Mouse (Mus musculus) intestine, embryonic 15.5 days (tissue): ENCODE measurements around the gene Tmco4. TPM values are rescaled to one million over a fixed set of nuclear protein-coding genes. Genes with fewer than 3 reads are reported as not detected.

Source experiments
- ATAC-seq: fragments of 200-750 bp; cut with Nextera tagmentation; 2 replicates; pipeline ENCODE4 v1.8.0; 2017; ENCODE audit warnings: moderate TSS enrichment, moderate library complexity
- H3K27ac ChIP-seq: fragments of 300-500 bp; sonication (generic); 2 replicates; pipeline ENCODE4 v1.5.1; 2015; ENCODE audit warnings: mild to moderate bottlenecking, inconsistent platforms
- H3K27me3 ChIP-seq: fragments of 300-500 bp; sonication (generic); replicated peaks from 2 replicates; pipeline ENCODE4 v1.6.1; 2015; ENCODE audit warnings: inconsistent platforms
- H3K36me3 ChIP-seq: fragments of 300-500 bp; sonication (generic); 2 replicates; pipeline ENCODE4 v1.6.1; 2015; ENCODE audit warnings: inconsistent platforms
- H3K4me1 ChIP-seq: fragments of 300-500 bp; sonication (generic); replicated peaks from 2 replicates; pipeline ENCODE4 v1.6.1; 2015; ENCODE audit warnings: inconsistent platforms
- H3K4me2 ChIP-seq: fragments of 300-500 bp; sonication (generic); replicated peaks from 2 replicates; pipeline ENCODE4 v1.6.1; 2015; ENCODE audit warnings: mild to moderate bottlenecking, inconsistent platforms
- H3K4me3 ChIP-seq: fragments of 300-500 bp; sonication (generic); replicated peaks from 2 replicates; pipeline ENCODE4 v1.5.1; 2015; ENCODE audit warnings: inconsistent platforms
- H3K9ac ChIP-seq: fragments of 300-500 bp; sonication (generic); 2 replicates; pipeline ENCODE4 v1.6.1; 2015; ENCODE audit warnings: inconsistent platforms
- H3K9me3 ChIP-seq: fragments of 300-500 bp; sonication (generic); 2 replicates; pipeline ENCODE4 v1.6.1; 2016; ENCODE audit warnings: inconsistent platforms
- WGBS: fragments of 180-500 bp; shearing (Covaris S2); methylation state at CpG from one replicate; pipeline ENCODE4 v1.1.7; 2015; 5-methylcytosine and 5-hydroxymethylcytosine counted together
- polyA plus RNA-seq: library from polyadenylated mRNA; unstranded; fragments of >200 nt; fragmentation: Nextera tagmentation; extraction: Ambion mirVana; gene quantifications from 2 replicates; pipeline ENCODE4 v1.2.1, GENCODE M21; 2015

Gene Tmco4
- polyA plus RNA-seq, 1 experiment from 2014 or later: 14.1 TPM

DNA sequence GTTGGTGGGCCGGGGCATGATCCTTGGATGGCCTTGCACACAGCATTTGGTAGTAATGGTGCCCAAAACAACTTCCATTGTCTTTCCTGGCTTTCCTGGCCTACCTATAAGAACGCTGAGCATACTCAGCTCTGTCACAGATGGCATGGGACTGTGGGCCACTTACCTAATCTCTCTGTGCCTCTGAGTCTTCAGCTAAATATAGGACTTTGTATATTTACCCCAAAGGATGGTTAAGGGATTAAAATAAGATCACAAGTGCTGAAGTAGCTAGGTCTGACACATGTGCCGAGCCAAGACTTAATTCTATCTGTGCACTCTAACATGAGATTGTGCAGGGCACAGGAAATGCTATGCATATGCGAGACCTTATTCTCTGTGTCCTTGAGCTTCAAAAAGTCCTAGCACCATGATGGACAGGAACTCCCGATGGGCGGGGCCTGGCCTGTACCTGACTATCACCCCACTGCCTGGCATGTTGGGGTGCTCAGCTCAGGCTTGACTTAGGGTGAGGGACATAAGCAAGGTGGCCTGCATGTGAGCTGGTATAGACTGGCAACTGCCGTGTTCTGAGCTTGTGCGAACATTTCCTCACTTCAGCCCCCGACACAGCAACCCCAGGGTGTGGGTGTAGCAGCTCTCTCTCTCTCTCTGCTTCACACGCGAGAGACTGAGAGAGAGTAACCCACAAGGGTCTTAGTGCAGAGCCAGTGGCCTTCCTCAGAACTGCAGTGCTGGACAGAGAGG, 60.7 kb downstream of the Tmco4 start:
- Histone ChIP-seq H3K4me2 (no peak overlapping the region), H3K4me1 (peaks cover 7% of the 10 kb centered on the region), H3K4me3 (no peak overlapping the region), H3K36me3 (no peaks in the 10 kb centered on the region), H3K27me3 (no peaks in the 10 kb centered on the region), H3K9me3 (no peaks in the 10 kb centered on the region), H3K27ac (no peak overlapping the region), H3K9ac (no peak overlapping the region)
- no peak for ATAC-seq
- 80% methylated on average over 11 of the region's 11 CpGs for WGBS

DNA sequence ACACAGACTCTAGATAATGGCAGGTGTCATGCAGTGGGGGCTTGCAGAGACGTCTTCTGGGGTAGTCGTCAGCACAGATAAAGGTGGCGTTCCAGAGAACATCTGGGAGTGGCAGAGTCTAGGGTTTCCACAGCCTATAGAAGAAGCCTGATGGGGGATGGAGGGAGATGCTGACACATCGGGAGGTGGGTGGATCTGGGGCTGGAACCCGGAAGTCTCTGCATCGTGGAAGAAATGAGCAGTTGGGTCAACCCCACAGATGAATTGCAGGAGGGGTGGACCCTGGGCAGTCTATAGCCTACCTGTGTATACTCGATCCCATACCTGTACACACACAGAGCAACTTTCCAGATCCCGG, 61.3 kb downstream of the Tmco4 start:
- H3K4me1 ChIP-seq: peaks cover 8% of the 10 kb centered on the region
- 0 out of 2 replicates have a peak, but pooled peaks have one; percentile 10 for ATAC-seq
- no peaks in the 10 kb centered on the region for H3K36me3 ChIP-seq
- no peak overlapping the region for H3K4me2 ChIP-seq
- 79% methylated on average over 8 of the region's 8 CpGs for WGBS
- no peaks in the 10 kb centered on the region for H3K27me3 ChIP-seq
- no peak overlapping the region for H3K27ac ChIP-seq
- H3K4me3 ChIP-seq: no peak overlapping the region
- no peaks in the 10 kb centered on the region for H3K9me3 ChIP-seq
- no peak overlapping the region for H3K9ac ChIP-seq

DNA sequence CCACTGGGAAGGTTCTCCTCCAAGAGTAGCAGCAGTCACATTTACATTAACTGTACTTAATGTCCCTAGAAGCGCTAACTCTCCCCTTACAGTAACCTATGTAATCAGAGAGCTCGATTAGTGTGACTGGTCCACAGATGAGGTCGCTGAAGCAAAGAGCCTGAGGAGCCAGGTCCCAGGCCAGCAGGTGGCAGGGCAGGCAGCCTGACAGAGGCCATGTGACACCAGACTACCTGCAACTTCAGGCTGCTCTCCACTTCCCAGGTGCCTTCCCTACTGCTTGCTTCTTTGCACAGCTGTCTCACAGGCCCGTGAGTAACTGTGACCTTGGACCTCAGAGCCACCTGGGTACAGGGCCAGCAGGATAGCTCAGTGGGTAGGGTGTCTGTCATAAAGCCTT, 61.9 kb downstream of the Tmco4 start:
- no peak overlapping the region for H3K4me3 ChIP-seq
- H3K9me3 ChIP-seq: no peaks in the 10 kb centered on the region
- no peak overlapping the region for H3K4me2 ChIP-seq
- WGBS: 38% methylated on average over 4 of the region's 4 CpGs
- no peak overlapping the region for H3K9ac ChIP-seq
- H3K36me3 ChIP-seq: no peaks in the 10 kb centered on the region
- H3K4me1 ChIP-seq: peaks cover 8% of the 10 kb centered on the region
- no peak overlapping the region for H3K27ac ChIP-seq
- peak; percentile 40 for ATAC-seq
- no peaks in the 10 kb centered on the region for H3K27me3 ChIP-seq

DNA sequence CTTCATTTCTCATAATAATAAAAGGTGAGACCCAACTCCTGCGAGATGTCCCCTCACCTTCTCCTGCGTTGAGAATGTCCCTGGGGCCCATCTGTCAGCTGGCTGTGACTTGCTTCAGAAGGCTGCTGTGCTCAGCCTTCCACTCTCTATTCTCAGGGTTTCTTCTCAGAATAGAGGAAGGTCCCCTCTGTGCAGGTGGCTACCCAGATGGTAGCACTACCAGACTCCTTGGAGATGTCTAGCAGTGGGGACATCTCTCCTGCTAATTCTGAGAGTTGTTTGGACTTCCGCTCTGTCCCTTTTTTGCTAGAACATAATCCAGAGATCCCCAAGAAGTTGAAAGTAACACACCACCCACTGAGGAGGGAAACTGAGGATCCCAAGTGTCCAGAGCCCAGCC, 62.3 kb downstream of the Tmco4 start:
- Histone ChIP-seq H3K4me3 (no peak overlapping the region), H3K27me3 (no peaks in the 10 kb centered on the region), H3K4me2 (no peak overlapping the region), H3K4me1 (peaks cover 8% of the 10 kb centered on the region), H3K36me3 (no peaks in the 10 kb centered on the region), H3K9me3 (no peaks in the 10 kb centered on the region), H3K9ac (no peak overlapping the region), H3K27ac (no peak overlapping the region)
- no peak for ATAC-seq
- WGBS: 92% methylated on average over 3 of the region's 3 CpGs

DNA sequence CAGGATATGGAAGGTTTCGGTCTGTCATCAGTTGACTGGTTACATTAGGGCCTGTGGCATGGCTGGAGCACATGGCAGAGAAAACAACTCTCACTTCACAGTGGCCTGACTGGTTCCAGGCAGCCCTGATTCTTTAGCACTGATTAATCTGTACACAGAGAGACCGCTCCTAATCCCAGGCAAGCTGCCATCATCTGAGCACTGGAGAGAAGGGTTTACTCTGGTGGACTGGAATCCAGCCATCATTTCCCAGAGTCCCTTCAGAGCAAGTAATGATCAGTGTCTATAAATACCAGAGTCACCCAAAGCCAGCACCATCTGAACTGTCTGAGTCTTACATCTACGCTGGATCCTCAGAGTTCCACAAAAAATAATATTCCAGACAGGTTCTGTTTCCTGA, 63.1 kb downstream of the Tmco4 start:
- Histone ChIP-seq H3K9me3 (no peaks in the 10 kb centered on the region), H3K36me3 (no peaks in the 10 kb centered on the region), H3K4me2 (no peak overlapping the region), H3K27me3 (no peaks in the 10 kb centered on the region), H3K4me1 (peaks cover 8% of the 10 kb centered on the region), H3K9ac (no peak overlapping the region), H3K4me3 (no peak overlapping the region), H3K27ac (no peak overlapping the region)
- 83% methylated on average over 3 of the region's 3 CpGs for WGBS
- ATAC-seq: no peak

DNA sequence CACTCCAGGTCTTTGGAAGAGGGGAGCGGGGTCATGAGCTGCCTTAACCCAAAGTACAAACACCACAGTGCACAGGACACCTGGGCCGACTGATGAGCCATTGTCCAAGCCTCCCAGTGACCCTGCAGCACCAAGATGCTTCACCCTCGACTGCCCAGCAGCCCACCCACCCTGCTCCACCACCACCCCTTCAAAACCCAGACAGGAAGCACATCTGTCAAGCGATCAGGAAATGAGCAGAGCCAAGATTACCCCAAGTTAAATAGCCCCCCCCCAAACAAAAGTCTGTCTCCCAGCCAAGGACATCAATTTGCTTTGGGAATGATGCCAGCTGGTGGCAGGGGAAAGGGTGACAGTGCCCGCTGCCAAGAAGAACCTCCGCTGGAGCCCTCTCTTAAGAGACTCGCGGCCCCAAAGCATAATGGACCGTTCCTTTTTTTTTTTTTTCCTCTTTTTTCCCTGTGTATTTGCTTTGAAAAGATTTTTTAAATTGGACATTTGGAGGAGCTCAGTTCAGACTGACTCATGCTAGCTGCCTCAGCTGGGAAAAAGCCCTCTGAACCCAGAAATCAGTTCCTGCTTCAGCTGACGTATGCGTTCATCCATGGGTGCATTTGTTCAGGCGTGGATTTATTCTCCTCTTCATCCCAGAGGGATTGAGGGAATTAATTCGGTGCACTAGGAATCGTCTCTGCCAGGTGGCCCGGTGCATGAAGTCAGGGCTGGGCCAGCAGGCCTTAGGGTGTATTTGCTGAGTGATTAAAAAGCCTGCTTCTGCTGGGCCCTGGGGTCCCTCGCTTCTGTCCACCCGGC, 65.3 kb downstream of the Tmco4 start:
- Histone ChIP-seq H3K27ac (no peak overlapping the region), H3K36me3 (no peaks in the 10 kb centered on the region)
- no peak for ATAC-seq

DNA sequence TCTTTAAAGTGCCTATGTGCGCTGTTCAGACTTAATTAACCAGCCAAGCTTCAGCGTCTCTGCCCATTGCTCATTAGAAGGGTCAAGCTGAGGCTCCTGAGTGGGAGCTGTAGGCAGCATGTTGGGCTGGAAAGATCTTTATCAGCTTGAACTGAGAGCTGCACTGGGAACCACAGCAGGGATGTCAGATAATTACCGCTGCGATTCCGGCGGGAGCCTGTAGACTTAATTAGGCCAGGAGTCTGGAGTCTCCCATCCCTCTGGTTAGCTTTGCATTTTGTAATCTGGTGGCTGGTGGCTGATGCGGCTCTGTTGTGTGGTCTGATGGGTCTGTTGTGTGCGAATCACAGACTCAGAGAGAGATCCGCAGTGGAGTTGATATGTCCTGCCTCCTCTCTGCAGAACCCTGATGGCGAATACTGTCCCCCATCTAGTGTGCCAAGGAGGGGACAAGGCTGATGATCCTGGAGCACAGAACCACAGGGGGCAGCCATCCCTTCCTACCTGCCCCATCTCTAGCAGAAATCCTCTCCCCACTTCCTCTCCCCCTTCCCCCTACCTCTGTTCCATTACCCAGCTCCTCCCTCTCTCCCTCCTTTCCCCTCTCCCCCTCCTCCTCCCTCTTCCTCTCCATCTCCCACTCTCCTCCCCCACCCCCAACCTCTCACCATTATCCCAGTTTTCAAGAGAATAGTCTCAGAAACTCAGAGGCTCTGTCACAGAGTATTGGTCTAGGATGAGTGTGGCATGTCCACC, 67.6 kb downstream of the Tmco4 start:
- no peak for ATAC-seq
- 22% methylated on average over 10 of the region's 10 CpGs for WGBS
- H3K4me2 ChIP-seq: no peak overlapping the region

More for the DNA sequence above, 65.3 kb downstream of the Tmco4 start:
- WGBS: 55% methylated on average over 17 of the region's 17 CpGs
- no peak overlapping the region for H3K4me2 ChIP-seq
- H3K27me3 ChIP-seq: no peaks in the 10 kb centered on the region
- H3K4me3 ChIP-seq: no peak overlapping the region
- H3K9ac ChIP-seq: no peak overlapping the region
- H3K9me3 ChIP-seq: no peaks in the 10 kb centered on the region
- peaks cover 8% of the 10 kb centered on the region for H3K4me1 ChIP-seq

DNA sequence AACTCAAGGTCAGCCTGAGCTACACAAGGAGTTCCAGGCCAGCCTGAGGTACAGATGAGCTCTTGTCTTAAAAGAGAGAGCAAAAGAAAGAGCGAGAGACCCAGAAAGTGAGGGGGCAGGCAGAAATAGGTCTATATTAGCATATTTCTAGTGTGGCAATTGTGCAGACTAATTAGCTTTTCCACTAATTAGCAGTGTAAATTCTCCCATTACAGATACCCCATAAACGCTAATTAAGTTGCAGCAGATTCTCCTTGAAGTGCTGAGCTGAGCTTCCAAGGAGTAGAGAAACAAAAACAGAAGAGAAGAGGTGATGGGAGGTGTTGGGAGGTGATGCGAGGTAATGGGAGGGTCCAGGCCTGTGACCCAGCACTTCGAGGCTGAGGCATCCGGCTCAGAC, 69.9 kb downstream of the Tmco4 start:
- H3K9me3 ChIP-seq: no peaks in the 10 kb centered on the region
- ATAC-seq: no peak
- no peaks in the 10 kb centered on the region for H3K27me3 ChIP-seq
- H3K27ac ChIP-seq: no peak overlapping the region
- no peak overlapping the region for H3K4me3 ChIP-seq
- WGBS: 80% methylated on average over 5 of the region's 5 CpGs
- H3K9ac ChIP-seq: no peak overlapping the region
- no peaks in the 10 kb centered on the region for H3K36me3 ChIP-seq
- H3K4me2 ChIP-seq: no peak overlapping the region
- H3K4me1 ChIP-seq: peaks cover 8% of the 10 kb centered on the region

More for the DNA sequence above, 67.6 kb downstream of the Tmco4 start:
- no peak overlapping the region for H3K27ac ChIP-seq
- no peaks in the 10 kb centered on the region for H3K36me3 ChIP-seq
- no peaks in the 10 kb centered on the region for H3K9me3 ChIP-seq
- H3K4me1 ChIP-seq: peaks cover 8% of the 10 kb centered on the region
- H3K9ac ChIP-seq: no peak overlapping the region
- no peaks in the 10 kb centered on the region for H3K27me3 ChIP-seq
- no peak overlapping the region for H3K4me3 ChIP-seq

DNA sequence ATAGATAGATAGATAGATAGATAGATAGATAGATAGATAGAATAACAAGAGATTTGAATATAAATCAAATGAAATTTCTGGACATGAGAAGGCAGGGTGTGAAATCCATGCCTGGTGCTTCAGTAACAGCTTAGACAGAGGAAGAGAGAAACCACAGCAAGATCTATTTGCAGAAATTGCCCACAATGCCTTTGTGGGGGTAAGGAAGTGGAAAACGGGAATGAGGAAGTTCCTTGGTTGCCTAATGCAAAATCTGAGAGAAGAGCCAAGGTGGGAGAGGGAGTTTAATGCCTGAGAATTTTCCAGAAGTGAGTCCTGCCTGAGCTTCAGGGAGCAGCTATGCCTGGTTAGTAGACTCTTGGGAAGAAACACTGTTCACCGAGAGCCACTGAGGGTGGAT, 70.9 kb downstream of the Tmco4 start:
- Histone ChIP-seq H3K27me3 (no peaks in the 10 kb centered on the region), H3K9me3 (no peaks in the 10 kb centered on the region), H3K9ac (no peak overlapping the region), H3K4me1 (no peaks in the 10 kb centered on the region), H3K4me2 (no peak overlapping the region), H3K36me3 (no peaks in the 10 kb centered on the region), H3K4me3 (no peak overlapping the region), H3K27ac (no peak overlapping the region)
- no peak for ATAC-seq
- 86% methylated on average over 2 of the region's 2 CpGs for WGBS

DNA sequence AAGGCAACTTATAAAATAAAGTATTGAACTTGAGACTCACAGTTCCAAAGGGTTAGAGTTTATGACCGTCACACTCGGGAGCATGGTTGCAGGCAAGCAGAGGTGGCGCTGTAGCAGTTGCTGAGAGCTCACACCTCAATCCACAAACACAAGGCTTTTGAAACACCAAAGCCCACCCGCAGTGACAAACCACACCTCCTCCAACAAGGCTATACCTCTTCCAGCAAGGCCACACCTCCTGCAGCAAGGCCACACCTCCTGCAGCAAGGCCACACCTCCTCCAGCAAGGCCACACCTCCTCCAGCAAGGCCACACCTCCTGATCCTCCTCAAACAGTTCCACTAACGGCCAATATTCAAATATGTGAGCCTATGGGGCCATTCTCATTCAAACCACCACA, 71.9 kb downstream of the Tmco4 start:
- 86% methylated on average over 5 of the region's 5 CpGs for WGBS
- Histone ChIP-seq H3K4me1 (no peaks in the 10 kb centered on the region), H3K4me2 (no peak overlapping the region), H3K9me3 (no peaks in the 10 kb centered on the region), H3K4me3 (no peak overlapping the region), H3K27ac (no peak overlapping the region), H3K27me3 (no peaks in the 10 kb centered on the region), H3K36me3 (no peaks in the 10 kb centered on the region), H3K9ac (no peak overlapping the region)
- no peak for ATAC-seq

DNA sequence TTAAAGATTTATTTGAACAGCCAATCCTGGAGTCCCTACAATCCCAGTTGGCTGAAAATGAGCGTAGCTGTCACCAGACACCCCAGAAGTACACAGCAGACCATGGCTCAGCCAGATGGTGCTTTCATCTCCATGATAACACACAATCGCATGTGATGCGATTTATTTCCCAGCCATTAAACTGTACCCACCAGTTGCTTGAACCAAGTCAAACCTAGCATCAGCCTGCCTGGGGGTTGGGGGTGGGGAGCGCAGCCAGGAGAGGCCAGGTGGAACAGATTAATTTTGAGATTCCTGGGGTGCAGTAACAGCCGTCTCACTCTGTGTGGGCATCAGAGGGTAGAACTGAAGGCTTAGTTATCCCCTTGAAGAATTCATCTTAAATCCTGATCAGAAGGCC, 73.7 kb downstream of the Tmco4 start:
- Histone ChIP-seq H3K9me3 (no peaks in the 10 kb centered on the region), H3K36me3 (no peaks in the 10 kb centered on the region), H3K27me3 (no peaks in the 10 kb centered on the region), H3K4me1 (no peaks in the 10 kb centered on the region), H3K4me2 (no peak overlapping the region), H3K4me3 (no peak overlapping the region), H3K9ac (no peak overlapping the region), H3K27ac (no peak overlapping the region)
- no peak for ATAC-seq
- 85% methylated on average over 5 of the region's 5 CpGs for WGBS

DNA sequence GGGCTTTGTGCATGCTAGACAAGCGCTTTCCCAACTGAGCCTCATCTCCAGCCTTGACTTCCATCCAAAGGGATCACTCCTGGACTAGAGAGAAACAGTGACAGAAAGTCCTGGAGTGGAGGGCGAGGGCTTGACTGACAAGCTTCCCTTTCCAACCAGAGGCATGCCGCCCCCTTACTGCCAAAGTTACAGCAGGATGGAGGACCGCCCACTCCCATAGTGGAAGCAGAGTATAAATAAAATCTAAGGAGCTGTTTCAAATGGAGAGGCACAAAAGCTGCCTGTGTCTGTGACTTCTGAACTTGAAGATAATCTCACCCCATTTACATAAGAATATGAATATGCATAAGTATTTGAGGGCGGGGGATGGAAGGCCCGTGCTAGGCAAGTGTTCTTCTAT, 75.8 kb downstream of the Tmco4 start:
- WGBS: 79% methylated on average over 6 of the region's 6 CpGs

More for the DNA sequence above, 75.8 kb downstream of the Tmco4 start:
- no peaks in the 10 kb centered on the region for H3K9me3 ChIP-seq
- no peaks in the 10 kb centered on the region for H3K4me1 ChIP-seq
- ATAC-seq: no peak
- H3K4me3 ChIP-seq: no peak overlapping the region
- H3K36me3 ChIP-seq: no peaks in the 10 kb centered on the region
- H3K27ac ChIP-seq: no peak overlapping the region
- H3K27me3 ChIP-seq: no peaks in the 10 kb centered on the region
- no peak overlapping the region for H3K9ac ChIP-seq
- no peak overlapping the region for H3K4me2 ChIP-seq
